Mouse (Mus musculus) embryonic stem cell, embryonic (primary cell): ENCODE measurements around the gene Srrm4.

Experiments used
- CTCF ChIA-PET, 4 experiments: fragments of 300-600 bp in 2 of 4; fragments of 350-600 bp in 2 of 4; sonication (Branson Sonifier 250); formaldehyde crosslinking; loops; one replicate each; lab custom pipeline; 2022; ENCODE audit warnings: inconsistent platforms in 2 of 4; lab: Charles Lee
- POLR2A ChIA-PET, 4 experiments: fragments of 300-600 bp in 2 of 4; fragments of 350-600 bp in 2 of 4; sonication (Branson Sonifier 250); formaldehyde crosslinking; loops; one replicate each; lab custom pipeline; 2022; ENCODE audit warnings: antibody characterized with exemption in 4 of 4, inconsistent platforms in 1 of 4; lab: Charles Lee

Gene Srrm4

DNA sequence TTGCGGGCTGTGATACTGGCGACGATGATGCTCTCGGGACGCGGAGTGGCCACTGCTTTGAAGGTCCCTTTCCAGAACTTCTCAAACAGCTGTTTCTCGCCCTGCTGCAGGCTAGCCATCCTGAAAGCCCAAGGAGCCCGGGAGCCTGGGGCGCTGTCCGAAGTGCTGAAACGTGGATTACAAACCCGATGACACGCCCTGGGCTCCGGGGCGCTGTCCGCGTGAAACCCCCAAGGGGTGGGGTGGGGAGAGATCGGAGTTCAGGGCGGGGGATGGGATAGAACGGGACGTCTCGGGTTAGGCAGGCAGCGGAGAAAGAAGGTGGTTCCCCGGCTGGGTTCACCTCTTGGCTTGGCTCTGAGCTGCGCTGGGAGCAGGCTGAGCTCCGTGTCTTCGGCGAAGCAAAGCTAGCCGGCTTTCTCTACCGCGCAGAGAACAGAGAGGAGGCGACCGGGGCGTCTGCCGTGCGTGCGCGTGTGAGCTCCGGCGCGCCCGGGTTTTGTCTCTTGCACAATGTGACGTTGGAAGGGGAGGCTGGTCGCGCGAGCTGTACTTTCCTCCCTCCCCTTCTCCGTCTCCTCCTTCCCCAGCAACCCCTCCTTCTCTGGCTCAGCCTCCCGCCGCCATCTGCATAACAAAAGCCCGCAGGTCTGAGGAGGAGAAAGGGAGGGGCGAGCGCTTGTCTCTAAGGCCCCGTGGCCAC lies at the start of gene Srrm4:
Gene Srrm4, minus strand, starts transcription at position 472 of the 703 bp plus-strand sequence.
- ChIA-PET CTCF (interaction anchor here (0.5 to 2.1 kb wide), 11 partner anchors 36 to 649 kb away, joined by 3 to 7 read pairs (median 3); partner anchors contain the start of gene Prkab1 (in 1 of the 4)), POLR2A (interaction anchor here in 2 of 4 experiments (0.6 to 1.3 kb wide), 5 partner anchors 9 to 532 kb away, joined by 3 to 4 read pairs (median 3); partner anchors contain the start of gene Hspb8 (in 1 of the 2))

DNA sequence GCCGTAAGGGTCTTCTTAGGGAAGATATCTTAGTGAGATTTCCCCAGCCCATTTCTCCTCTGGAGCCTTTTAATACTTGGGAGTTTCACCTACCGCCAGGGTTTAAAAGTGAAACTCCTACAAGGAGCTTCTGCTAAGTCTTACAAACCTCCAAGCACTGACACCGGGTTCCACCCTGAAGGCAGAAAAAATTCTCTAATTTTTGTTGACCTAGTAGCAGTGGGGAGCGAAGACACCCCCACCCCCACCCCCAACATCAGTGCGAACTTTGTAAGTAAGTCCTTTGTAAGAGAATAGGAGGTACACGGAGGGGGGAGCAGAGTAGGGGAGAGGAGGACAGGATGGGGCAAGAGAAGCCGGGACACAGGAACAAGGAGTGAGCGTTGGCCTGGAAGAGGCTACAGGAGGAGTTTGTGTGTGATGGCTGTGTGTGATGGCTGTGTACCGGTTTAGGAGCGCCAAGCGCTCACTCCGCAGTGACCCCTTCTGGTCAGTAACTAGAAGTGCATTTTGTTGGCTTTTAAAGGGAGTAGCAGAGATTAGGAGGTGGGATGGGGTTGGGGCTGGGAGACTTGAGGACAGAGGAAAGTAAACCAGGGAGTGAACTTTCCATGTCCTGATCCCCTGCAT lies 1.3 kb upstream of the Srrm4 start:
- POLR2A ChIA-PET = interaction anchor here in 1 of 4 experiments (0.6 kb wide), 1 partner anchor 506 kb away, joined by 3 read pairs; no protein-coding TSS in a partner anchor
- CTCF ChIA-PET = interaction anchor here (0.5 to 2.1 kb wide), 9 partner anchors 38 to 1187 kb away, joined by 3 to 9 read pairs (median 4); no protein-coding TSS in a partner anchor

DNA sequence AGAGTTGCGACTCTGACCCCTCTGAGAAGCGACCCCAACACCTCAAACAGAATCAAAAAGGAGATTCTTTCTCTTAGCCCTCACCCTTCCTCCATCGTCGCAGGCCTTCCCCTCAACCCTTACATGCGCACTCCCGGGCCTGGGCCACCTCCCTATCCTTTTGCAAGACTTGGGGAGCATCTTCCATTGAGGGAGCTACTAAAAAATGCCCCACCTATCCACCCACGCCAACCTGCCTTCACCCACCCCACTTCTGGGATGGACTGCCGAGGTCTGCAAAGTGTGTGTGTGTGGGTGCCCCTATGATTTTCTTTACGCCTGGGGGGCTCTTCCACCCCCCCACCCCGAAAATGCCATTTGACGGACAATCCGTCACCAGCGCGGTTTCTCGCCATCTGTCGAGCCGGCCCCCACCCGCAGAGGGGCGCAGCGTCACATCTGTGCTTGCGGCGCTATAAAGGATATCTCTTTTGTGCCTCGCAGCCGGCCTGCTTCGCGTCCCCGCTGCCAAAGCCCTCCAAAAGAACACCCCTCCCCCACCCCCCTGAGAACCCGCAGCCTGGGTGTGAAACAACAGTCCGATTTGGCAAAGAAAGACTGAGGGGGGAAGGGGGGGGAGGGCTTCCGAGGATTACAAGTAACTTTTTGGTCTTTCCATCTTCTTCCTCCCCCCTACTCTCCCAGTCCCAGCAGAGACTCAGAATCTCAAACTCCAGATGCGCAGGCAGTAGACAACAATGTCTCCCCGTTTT lies 608 bp upstream of the Srrm4 start:
- CTCF ChIA-PET = interaction anchor here (0.5 to 2.1 kb wide), 8 partner anchors 46 to 650 kb away, joined by 3 to 9 read pairs (median 3); no protein-coding TSS in a partner anchor
- POLR2A ChIA-PET = interaction anchor here in 2 of 4 experiments (0.7 to 1.3 kb wide), 3 partner anchors 10 to 198 kb away, joined by 3 to 4 read pairs (median 4); partner anchors contain the start of gene Hspb8 (in 1 of the 2)

DNA sequence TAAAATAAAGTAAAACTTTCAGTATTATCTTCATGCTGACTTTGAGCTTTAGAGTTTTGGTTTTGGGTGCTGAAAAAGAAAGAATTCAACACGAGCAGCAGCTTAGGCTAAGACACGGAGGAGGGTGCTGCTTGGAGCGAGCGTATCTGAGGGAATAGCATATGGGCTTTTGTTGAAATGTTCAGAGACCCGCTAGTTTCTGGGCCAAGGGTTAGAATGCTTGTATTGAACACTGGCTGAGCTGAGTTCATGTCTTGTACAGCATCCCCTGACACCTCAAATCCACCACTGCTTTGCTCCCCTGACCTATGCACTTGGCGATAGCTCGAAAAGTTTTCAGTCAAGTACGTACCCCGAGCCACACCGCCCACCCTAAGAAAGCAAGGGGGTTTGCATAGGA lies 919 bp downstream of the Srrm4 start:
- POLR2A ChIA-PET = interaction anchor here in 2 of 4 experiments (0.6 to 1.2 kb wide), 2 partner anchors 359 to 531 kb away, joined by 3 read pairs; no protein-coding TSS in a partner anchor
- CTCF ChIA-PET = interaction anchor here in 2 of 4 experiments (0.8 to 2.1 kb wide), 4 partner anchors 36 to 359 kb away, joined by 3 to 7 read pairs (median 3); no protein-coding TSS in a partner anchor

DNA sequence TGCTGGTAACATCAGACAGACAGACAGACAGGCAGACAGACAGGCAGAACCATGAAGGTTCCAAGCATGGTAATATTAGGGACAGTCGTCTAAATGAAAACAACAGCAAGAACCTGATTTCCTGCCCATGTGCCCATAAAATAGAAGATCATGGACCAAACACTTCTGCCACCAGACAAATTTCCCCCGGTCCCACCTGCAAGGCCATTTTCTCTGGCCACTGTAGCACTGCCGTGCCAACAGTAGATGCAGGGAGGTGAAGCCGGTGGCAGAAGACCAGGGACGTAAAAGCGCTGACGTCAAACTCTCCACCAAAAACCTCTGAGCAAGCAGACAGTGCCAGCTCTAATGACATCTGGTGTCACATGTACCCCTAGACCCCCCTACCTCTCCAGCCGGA lies 2.0 kb downstream of the Srrm4 start:
- CTCF ChIA-PET = no interaction called here
- POLR2A ChIA-PET = no interaction called here

DNA sequence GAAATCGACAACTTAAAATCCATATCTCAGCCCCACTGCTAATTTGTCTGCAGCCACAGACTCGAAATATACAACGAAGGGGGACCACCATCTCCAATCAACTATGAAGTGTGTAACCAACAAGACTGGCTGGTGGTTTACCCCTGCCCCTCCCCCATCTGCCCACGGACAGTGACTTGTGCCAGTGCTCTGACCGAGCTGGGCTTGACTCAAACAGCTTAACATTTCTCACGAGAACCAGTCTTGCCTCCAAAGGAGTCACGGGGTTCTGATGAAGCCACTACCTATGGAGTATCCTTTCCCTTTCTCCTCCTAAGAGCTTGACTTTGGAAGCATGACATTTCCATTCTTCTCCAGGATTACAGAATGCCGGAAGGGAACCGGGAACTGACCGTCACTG lies 2.8 kb downstream of the Srrm4 start:
- CTCF ChIA-PET = interaction anchor here in 1 of 4 experiments (0.8 kb wide), 1 partner anchor 767 kb away, joined by 5 read pairs; no protein-coding TSS in a partner anchor
- POLR2A ChIA-PET = no interaction called here

DNA sequence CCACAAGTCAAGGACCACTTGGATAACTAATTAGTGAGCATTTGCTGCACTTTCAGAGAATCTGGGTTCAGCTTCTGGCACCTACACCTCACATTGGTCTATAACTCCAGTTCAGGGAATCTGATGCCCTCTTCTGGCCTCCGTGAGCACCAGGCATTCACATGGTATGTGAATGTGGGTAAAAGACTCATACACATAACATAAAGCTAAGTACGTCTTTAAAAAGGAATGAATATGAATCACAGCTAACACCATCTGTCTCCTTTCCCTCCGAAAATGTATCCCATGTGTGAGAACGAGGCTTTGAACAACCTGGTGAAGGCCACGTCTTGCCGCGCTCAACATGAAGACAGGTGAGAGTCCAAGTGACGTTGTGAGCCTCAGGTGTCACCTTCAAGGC lies 12.1 kb downstream of the Srrm4 start:
- ChIA-PET CTCF (interaction anchor here in 1 of 4 experiments (0.6 kb wide), 1 partner anchor 1551 kb away, joined by 3 read pairs; no protein-coding TSS in a partner anchor), POLR2A (interaction anchor here in 1 of 4 experiments (1.2 kb wide), 1 partner anchor 8 kb away, joined by 4 read pairs; no protein-coding TSS in a partner anchor)

DNA sequence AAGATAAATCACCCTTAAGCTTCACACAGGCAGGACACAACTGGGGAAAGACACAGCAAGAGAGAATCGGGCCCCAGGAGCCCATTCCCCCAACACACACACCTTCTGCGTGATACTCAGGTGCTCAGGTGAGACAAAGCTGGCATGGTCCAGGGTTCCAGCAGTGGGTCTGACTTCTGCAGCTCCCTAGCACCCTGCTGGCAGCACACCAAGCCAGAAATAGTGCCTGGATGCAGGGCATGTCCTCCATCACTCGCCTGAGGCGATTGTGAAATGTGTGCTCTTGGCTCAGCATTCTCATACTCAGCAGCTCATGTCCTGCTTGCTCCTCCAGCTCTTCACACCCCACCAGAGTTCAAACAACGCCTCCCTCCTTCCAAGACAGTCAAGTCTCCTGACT lies 14.5 kb downstream of the Srrm4 start:
- POLR2A ChIA-PET = interaction anchor here in 1 of 4 experiments (0.6 kb wide), 1 partner anchor 41 kb away, joined by 6 read pairs; no protein-coding TSS in a partner anchor
- CTCF ChIA-PET = no interaction called here

DNA sequence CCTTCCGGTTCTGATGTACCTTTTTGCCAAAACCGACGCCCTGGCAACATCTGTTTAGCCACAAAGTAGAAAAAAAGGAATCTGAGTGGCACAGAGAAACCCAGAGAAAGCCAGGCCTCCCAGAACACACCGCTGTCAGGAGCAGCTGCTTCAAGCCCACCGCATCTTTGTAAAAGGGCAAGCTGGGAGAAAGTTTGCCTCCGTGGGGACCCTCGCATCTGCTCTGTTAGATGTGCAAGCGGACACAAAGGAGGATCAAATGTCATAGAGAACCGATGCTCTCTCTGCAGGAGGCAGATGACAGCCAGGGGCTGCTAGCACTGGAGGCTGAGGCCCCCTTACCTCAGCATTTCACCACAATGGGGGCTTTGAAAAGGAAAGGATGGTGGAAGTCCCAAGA lies 18.3 kb downstream of the Srrm4 start:
- ChIA-PET CTCF (interaction anchor here in 1 of 4 experiments (0.6 kb wide), 1 partner anchor 295 kb away, joined by 6 read pairs; no protein-coding TSS in a partner anchor), POLR2A (interaction anchor here in 1 of 4 experiments (1.4 kb wide), 1 partner anchor 9 kb away, joined by 3 read pairs; no protein-coding TSS in a partner anchor)

DNA sequence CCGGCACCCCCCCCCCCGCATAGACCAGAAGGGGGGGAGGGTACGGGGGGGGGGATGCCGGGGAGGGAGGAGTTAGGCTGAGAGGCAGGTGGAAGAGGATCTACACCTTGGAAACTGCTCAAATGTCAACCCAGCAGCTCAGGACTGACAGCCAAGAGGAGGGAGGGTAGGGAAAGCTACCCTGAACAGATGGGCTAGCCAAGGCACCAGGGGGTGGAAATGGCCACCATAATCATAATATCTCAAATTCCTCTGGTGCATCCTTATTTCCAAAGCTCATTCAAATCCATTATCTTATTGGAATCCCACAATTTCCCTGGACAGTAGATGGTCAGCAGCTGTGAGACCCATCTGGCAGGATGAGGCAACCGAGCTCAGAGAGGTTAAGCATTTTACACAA lies 19.7 kb downstream of the Srrm4 start:
- ChIA-PET POLR2A (interaction anchor here in 1 of 4 experiments (0.8 kb wide), 1 partner anchor 110 kb away, joined by 9 read pairs; no protein-coding TSS in a partner anchor), CTCF (interaction anchor here in 3 of 4 experiments (0.5 to 1.0 kb wide), 4 partner anchors 29 to 1365 kb away, joined by 3 read pairs; no protein-coding TSS in a partner anchor)

DNA sequence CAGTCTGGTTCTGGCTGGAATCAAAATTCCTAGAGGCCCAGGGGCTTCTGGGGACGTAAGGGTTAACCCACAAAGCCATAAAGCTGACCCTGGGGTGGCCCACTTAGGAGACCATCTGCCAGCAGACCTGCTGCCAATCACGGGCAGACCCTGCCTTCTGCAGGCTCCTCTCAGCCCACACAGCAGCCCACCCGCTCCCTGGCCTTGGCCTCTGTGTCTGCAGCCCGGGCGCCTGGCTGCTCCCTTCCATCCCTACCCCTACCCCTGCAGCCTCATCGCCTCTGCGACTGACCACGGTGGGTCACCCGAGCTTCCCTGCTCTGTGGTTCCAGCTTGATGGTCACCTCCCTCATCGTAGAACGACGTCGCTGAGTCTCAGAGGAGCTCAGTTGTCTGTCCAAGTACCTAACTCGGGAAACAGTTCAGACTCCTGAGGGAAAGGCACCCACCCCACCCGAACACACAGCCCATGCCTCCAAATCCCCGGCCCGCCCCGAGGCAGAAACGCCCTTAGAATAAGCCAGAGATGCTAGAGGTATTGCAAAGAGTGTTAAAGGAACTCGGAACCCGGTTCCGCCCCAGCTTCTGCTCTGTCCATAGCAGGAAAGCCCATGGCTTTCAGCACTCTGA lies 20.3 kb downstream of the Srrm4 start:
- ChIA-PET CTCF (interaction anchor here in 2 of 4 experiments (0.6 to 1.0 kb wide), 2 partner anchors 28 to 1365 kb away, joined by 3 read pairs; no protein-coding TSS in a partner anchor), POLR2A (interaction anchor here in 1 of 4 experiments (0.8 kb wide), 1 partner anchor 109 kb away, joined by 9 read pairs; no protein-coding TSS in a partner anchor)

DNA sequence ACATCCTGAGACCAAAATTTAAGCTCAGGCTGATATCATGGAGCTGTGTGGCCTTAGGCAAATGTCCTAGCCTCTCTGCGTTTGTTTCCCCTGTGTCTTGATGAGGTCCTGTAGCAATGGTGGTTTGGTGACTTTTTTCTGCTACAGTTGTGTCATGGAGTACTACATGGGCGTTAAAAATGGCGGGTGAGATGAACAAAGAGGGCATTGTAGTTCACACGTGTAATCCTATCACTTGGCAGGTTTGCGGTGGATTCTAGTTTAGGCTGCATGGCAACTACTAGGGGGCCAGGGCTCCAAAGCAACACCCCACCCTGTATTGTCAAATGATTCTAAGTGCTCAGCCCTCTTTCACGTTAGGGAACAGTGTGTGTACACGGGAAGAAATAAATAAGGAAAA lies 21.1 kb downstream of the Srrm4 start:
- CTCF ChIA-PET = interaction anchor here in 1 of 4 experiments (0.6 kb wide), 1 partner anchor 490 kb away, joined by 5 read pairs; no protein-coding TSS in a partner anchor
- POLR2A ChIA-PET = interaction anchor here in 1 of 4 experiments (0.6 kb wide), 1 partner anchor 317 kb away, joined by 3 read pairs; no protein-coding TSS in a partner anchor

DNA sequence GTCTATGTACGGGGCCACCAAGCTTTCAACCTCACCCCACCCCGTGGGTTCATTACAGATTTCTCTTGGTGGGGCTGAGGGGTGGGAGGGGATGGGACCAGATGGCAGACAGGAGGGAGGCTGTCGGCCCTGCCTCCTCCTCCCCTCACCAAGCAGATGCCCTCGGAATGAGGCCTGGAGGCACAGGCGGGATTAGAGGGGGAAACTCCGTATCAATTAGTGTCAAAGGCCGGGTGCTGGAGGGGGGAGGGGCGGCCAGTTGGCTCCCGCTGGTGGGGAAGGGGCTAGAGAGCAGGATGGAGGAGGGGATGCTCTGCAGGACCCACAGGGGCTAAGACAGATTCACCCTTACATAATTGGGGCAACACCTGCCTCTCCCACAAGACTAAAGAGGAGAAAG lies 22.0 kb downstream of the Srrm4 start:
- CTCF ChIA-PET = interaction anchor here in 1 of 4 experiments (0.6 to 0.7 kb wide), 2 partner anchors 377 to 546 kb away, joined by 3 to 8 read pairs; no protein-coding TSS in a partner anchor
- POLR2A ChIA-PET = interaction anchor here in 1 of 4 experiments (0.7 kb wide), 1 partner anchor 953 kb away, joined by 7 read pairs; no protein-coding TSS in a partner anchor

DNA sequence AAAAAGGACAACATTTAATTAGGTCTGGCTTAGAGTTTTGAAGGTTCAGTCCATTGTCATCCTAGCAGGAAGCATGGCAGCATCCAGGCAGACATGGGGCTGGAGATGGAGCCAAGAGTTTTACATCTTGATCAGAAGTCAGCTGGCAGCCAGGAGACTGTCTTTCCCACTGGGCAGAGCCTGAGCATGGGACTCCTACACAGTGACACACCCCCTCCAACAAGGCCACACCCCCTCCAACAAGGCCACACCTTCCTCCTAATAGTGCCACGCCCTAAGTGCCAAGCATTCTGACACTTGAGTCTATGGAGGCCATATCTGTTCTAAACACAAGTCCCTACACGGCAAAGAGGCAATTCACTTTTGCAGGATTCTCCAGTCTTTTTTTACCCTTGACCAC lies 23.6 kb downstream of the Srrm4 start:
- CTCF ChIA-PET = no interaction called here
- POLR2A ChIA-PET = interaction anchor here in 2 of 4 experiments (0.6 to 1.5 kb wide), 2 partner anchors 8 to 11 kb away, joined by 3 read pairs; no protein-coding TSS in a partner anchor

DNA sequence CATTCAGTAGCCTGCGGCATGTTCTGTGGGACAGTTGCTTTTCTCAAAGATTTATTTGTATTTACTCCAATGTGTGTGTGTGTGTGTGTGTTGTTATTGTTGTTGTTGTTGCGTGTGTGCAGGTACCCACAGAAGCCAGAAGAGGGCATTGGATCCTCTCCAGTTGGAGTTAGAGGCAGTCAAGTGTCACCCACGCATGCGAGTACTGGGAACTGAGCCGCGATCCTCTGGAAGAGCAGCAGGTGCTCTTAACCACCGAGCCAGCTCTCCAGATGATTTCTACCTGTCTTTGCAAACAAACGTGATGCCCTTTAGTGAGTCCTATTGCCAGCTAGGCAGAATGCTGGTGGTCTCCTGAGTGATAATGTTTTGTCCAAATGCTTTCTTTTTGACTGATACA lies 24.3 kb downstream of the Srrm4 start:
- ChIA-PET CTCF (no interaction called here), POLR2A (interaction anchor here in 1 of 4 experiments (1.5 kb wide), 1 partner anchor 8 kb away, joined by 3 read pairs; no protein-coding TSS in a partner anchor)

DNA sequence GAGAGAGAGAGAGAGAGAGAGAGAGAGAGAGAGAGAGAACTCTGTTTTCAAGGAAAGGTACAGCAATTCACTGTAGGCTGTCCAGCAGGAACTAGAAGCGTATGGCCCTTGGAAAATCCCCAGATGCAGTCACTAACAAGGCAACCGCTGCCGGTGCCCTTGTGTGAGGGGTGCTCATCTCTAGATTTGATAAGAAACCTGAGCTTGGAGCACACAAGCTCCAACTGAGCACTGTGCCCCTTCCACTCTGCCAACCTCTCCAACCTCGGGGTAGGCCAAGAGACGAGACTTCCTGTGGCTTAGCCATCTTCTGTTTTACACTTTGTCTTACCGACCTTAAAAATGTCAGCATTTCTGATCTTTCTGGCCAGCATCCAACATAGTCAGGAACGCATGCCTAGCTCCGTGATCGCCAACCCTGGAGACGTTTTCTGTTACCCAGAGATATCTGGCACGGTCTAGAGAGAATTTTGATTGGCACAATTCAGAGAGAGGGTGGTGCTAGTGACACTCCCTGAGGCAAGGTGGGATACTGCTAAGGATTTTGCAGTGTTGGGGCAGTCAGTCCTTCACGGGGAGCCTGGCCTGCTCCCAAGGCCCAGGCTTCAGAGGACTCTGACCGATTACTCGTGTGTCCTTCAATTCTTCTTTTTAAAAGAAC lies 25.1 kb downstream of the Srrm4 start:
- POLR2A ChIA-PET = no interaction called here
- CTCF ChIA-PET = no interaction called here
